Mouse (Mus musculus): ENCODE data around the gene Prr18. TPM values are rescaled to one million over a fixed set of nuclear protein-coding genes. Genes with fewer than 3 reads are reported as not detected.

Prr18 gene
- polyA plus RNA-seq, 1 experiment from 2014 or later = 0.05 TPM

DNA sequence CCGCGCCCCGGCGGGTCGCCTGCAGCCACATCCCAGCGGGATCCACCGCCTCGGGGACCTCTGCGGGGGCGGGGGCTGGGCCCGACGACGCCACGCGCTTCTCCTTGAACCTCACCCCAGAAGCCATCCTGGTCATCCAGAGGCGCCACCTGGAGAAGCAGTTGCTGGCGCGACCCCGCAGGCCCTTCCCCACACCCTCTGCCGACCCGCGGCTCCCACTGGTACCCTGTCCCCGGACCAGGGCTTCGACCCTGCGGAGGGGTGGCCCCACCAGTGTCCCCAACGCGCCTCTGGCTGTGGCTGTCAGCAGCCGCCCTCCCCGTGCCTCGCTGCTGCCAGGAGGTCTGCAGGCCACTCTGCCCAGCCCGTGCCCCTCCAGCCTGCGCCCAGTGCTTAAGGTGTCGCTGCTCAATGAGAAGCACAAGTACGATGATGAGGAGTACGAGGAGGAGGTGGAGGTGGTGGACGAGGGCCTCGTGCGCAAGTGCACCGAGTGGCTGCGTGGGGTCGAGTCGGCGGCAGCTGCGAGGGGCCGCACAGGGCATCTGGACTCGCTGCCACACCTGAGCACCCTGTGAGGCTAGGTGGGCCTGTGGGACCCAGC lies 4.2 kb downstream of the Prr18 start:
- H3K27ac ChIP-seq (replicated peaks) = no peak overlapping the region
- peaks cover 59% of the 10 kb centered on the region for H3K27me3 ChIP-seq
- peak overlapping the region; percentile 56 for H3K4me2 ChIP-seq
- H3K9me3 ChIP-seq (replicated peaks) = no peaks in the 10 kb centered on the region
- H3K9ac ChIP-seq = no peak overlapping the region
- H3K36me3 ChIP-seq (replicated peaks) = no peaks in the 10 kb centered on the region
- peak overlapping the region; percentile 29; the same call in 1 of the 2 replicates for H3K4me3 ChIP-seq (replicated peaks)
- ATAC-seq (ENCODE audit: insufficient read depth) = no peak
- H3K4me1 ChIP-seq (replicated peaks) = peaks cover 8% of the 10 kb centered on the region
- 17% methylated on average over 43 of the region's 46 CpGs for WGBS (ENCODE audit: insufficient replicate concordance)

GRCm38 (mm10) chr17:8342706-8343105 lies 5.4 kb downstream of the Prr18 start:
- no peak for ATAC-seq (ENCODE audit: insufficient read depth)
- no peaks in the 10 kb centered on the region for H3K36me3 ChIP-seq (replicated peaks)
- H3K4me1 ChIP-seq (replicated peaks) = peaks cover 8% of the 10 kb centered on the region
- no peaks in the 10 kb centered on the region for H3K9me3 ChIP-seq (replicated peaks)
- no peak overlapping the region for H3K4me2 ChIP-seq
- H3K9ac ChIP-seq = no peak overlapping the region
- H3K4me3 ChIP-seq (replicated peaks) = no peak overlapping the region
- 12% methylated on average over 5 of the region's 5 CpGs for WGBS (ENCODE audit: insufficient replicate concordance)
- no peak overlapping the region for H3K27ac ChIP-seq (replicated peaks)
- peaks cover 59% of the 10 kb centered on the region for H3K27me3 ChIP-seq

GRCm38 (mm10) chr17:8343416-8343815 lies 6.2 kb downstream of the Prr18 start:
- 69% methylated on average over 6 of the region's 6 CpGs for WGBS (ENCODE audit: insufficient replicate concordance)
- H3K36me3 ChIP-seq (replicated peaks) = no peaks in the 10 kb centered on the region

DNA sequence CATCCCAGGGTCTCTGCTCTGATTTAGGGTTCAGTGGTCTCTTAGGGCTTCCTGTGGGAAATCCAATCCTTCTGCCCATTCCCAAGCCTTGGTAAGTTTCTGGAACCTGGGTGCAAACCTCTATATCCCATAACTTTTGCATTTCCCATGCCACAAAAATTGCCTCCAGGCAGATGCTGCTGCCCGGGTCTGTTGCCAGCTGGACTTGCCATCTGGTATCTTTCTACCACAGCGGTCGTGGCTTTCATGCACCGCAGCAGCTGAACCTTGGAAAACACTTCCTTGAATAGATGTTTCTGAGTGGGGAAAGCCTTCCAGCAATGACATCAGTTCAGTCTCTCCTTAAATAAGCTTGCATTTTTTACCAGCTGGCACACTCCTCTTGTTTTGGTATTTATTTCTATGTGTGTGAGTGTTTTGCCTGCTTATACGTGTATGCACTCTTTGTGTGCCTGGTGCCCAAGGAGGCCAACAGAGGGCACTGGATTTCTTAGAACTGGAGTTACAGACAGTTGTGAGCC lies 10.6 kb downstream of the Prr18 start:
- no peak overlapping the region for H3K4me2 ChIP-seq
- peaks cover 7% of the 10 kb centered on the region; the same call in 1 of the 2 replicates for H3K27me3 ChIP-seq
- no peak overlapping the region for H3K27ac ChIP-seq (replicated peaks)
- no peak overlapping the region for H3K9ac ChIP-seq
- no peaks in the 10 kb centered on the region for H3K4me1 ChIP-seq (replicated peaks)
- WGBS (ENCODE audit: insufficient replicate concordance) = 61% methylated on average over 5 of the region's 5 CpGs
- H3K4me3 ChIP-seq (replicated peaks) = no peak overlapping the region
- H3K36me3 ChIP-seq (replicated peaks) = no peaks in the 10 kb centered on the region
- no peak for ATAC-seq (ENCODE audit: insufficient read depth)
- H3K9me3 ChIP-seq (replicated peaks) = no peaks in the 10 kb centered on the region

More at GRCm38 (mm10) chr17:8343416-8343815, 6.2 kb downstream of the Prr18 start:
- H3K27me3 ChIP-seq = peaks cover 51% of the 10 kb centered on the region
- no peaks in the 10 kb centered on the region for H3K9me3 ChIP-seq (replicated peaks)
- H3K4me3 ChIP-seq (replicated peaks) = no peak overlapping the region
- no peak overlapping the region for H3K9ac ChIP-seq
- no peak overlapping the region for H3K4me2 ChIP-seq
- H3K4me1 ChIP-seq (replicated peaks) = peaks cover 8% of the 10 kb centered on the region
- H3K27ac ChIP-seq (replicated peaks) = no peak overlapping the region
- no peak for ATAC-seq (ENCODE audit: insufficient read depth)

GRCm38 (mm10) chr17:8348941-8349340 lies 11.7 kb downstream of the Prr18 start:
- WGBS (ENCODE audit: insufficient replicate concordance) = 54% methylated on average over 4 of the region's 4 CpGs
- Histone ChIP-seq H3K4me1 (replicated peaks) (no peaks in the 10 kb centered on the region), H3K27ac (replicated peaks) (no peak overlapping the region), H3K4me3 (replicated peaks) (no peak overlapping the region), H3K27me3 (no peaks in the 10 kb centered on the region; the same call in 1 of the 2 replicates), H3K9me3 (replicated peaks) (no peaks in the 10 kb centered on the region), H3K4me2 (no peak overlapping the region), H3K36me3 (replicated peaks) (no peaks in the 10 kb centered on the region), H3K9ac (no peak overlapping the region)
- no peak for ATAC-seq (ENCODE audit: insufficient read depth)

- no peaks in the 10 kb centered on the region for H3K4me1 ChIP-seq (replicated peaks)
- WGBS (ENCODE audit: insufficient replicate concordance) = 60% methylated on average over 7 of the region's 7 CpGs
- ATAC-seq (ENCODE audit: insufficient read depth) = no peak
- H3K27ac ChIP-seq (replicated peaks) = no peak overlapping the region
- no peak overlapping the region for H3K9ac ChIP-seq
- H3K9me3 ChIP-seq (replicated peaks) = no peaks in the 10 kb centered on the region
- no peaks in the 10 kb centered on the region for H3K27me3 ChIP-seq
- no peak overlapping the region for H3K4me3 ChIP-seq (replicated peaks)
- no peak overlapping the region for H3K4me2 ChIP-seq
- H3K36me3 ChIP-seq (replicated peaks) = no peaks in the 10 kb centered on the region
Observed at GRCm38 (mm10) chr17:8351088-8351487, 13.8 kb downstream of the Prr18 start.

GRCm38 (mm10) chr17:8355692-8356091 lies 18.4 kb downstream of the Prr18 start, which contains the start of gene T2:
Gene T2 (plus strand): TSS chr17:8355992.
- Histone ChIP-seq H3K36me3 (replicated peaks) (no peaks in the 10 kb centered on the region), H3K4me3 (replicated peaks) (no peak within 1 kb of the TSS), H3K9me3 (replicated peaks) (no peaks in the 10 kb centered on the region), H3K4me2 (no peak within 1 kb of the TSS), H3K27me3 (no peaks in the 10 kb centered on the region), H3K4me1 (replicated peaks) (no peaks in the 10 kb centered on the region), H3K27ac (replicated peaks) (no peak within 1 kb of the TSS), H3K9ac (no peak within 1 kb of the TSS)
- 56% methylated on average over 6 of the region's 6 CpGs for WGBS (ENCODE audit: insufficient replicate concordance)
- ATAC-seq (ENCODE audit: insufficient read depth) = no peak

DNA sequence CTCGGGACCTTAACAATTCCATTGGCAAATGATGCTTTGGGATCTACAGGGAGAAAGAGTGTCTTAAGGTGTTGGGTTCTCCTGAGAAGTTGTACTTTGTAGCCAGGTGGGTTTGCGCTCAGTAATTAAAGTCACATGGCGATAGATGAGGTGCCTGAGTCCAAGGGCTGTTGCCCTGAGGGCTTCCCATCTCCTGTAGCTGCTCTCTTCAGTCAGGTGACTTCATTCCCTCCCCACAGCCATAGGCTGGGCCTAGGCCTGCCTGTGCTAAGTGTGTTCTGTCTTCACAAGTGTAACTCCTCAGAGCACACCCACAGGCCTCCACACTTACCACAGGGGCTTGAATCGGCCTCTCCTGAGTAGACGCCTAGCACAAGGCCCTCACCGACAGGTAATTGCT lies 20.2 kb downstream of the Prr18 start:
- H3K9ac ChIP-seq = no peak overlapping the region
- H3K27me3 ChIP-seq = peaks cover 7% of the 10 kb centered on the region; the same call in 1 of the 2 replicates
- ATAC-seq (ENCODE audit: insufficient read depth) = no peak
- no peak overlapping the region for H3K4me3 ChIP-seq (replicated peaks)
- H3K4me2 ChIP-seq = no peak overlapping the region
- no peaks in the 10 kb centered on the region for H3K36me3 ChIP-seq (replicated peaks)
- no peaks in the 10 kb centered on the region for H3K9me3 ChIP-seq (replicated peaks)
- no peaks in the 10 kb centered on the region for H3K4me1 ChIP-seq (replicated peaks)
- WGBS (ENCODE audit: insufficient replicate concordance) = 65% methylated on average over 6 of the region's 6 CpGs
- no peak overlapping the region for H3K27ac ChIP-seq (replicated peaks)

- no peak for ATAC-seq (ENCODE audit: insufficient read depth)
- peaks cover 9% of the 10 kb centered on the region; the same call in 1 of the 2 replicates for H3K27me3 ChIP-seq
- H3K36me3 ChIP-seq (replicated peaks) = no peaks in the 10 kb centered on the region
- H3K27ac ChIP-seq (replicated peaks) = no peak overlapping the region
- H3K9ac ChIP-seq = no peak overlapping the region
- H3K4me2 ChIP-seq = no peak overlapping the region
- no peaks in the 10 kb centered on the region for H3K9me3 ChIP-seq (replicated peaks)
- WGBS (ENCODE audit: insufficient replicate concordance) = 67% methylated on average over 5 of the region's 5 CpGs
- no peaks in the 10 kb centered on the region for H3K4me1 ChIP-seq (replicated peaks)
- H3K4me3 ChIP-seq (replicated peaks) = no peak overlapping the region
Observed at GRCm38 (mm10) chr17:8360876-8361275, 23.6 kb downstream of the Prr18 start.

DNA sequence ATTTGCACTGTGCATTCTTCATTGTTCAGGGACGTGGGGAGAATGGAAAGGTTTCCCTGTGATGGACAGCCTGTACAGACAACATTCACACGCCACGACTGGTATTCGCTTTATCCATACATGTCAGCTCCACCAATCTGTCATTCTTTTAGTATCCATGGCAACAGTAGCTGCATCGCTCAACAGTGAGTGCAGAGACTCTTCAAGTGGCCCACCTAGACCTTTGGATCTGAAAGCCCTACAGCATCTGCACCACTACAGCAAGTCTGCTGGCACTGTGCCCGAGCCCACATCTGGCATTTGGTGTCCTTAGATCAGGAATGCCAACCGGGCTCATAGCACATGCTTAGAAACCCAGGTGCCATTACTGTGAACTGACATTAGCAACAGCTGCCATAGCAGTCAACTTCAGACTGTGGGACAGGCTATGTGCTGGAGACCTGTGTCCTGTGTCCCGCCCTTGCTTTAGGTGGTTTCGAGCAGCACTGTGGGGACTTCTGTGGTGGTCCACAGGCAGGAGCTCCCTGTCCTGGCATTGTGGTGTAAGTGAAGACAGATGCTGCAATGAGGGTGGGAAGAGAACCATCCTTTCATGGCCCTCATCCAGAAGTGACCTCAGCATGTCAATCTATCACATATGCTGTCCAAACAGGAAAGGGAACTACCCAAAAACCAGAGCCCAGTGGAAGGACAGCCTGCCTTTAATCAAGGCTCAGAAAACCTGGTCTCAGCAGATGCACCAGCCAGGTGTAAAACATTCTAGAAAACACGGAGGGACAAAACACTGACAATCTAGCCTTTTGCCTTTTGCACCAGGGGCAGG lies 24.2 kb downstream of the Prr18 start:
- ATAC-seq (ENCODE audit: insufficient read depth) = no peak
- H3K4me3 ChIP-seq (replicated peaks) = no peak overlapping the region
- H3K4me2 ChIP-seq = no peak overlapping the region
- 62% methylated on average over 10 of the region's 10 CpGs for WGBS (ENCODE audit: insufficient replicate concordance)
- no peaks in the 10 kb centered on the region for H3K36me3 ChIP-seq (replicated peaks)
- no peak overlapping the region for H3K27ac ChIP-seq (replicated peaks)
- peaks cover 9% of the 10 kb centered on the region; the same call in 1 of the 2 replicates for H3K27me3 ChIP-seq
- H3K9ac ChIP-seq = no peak overlapping the region
- no peaks in the 10 kb centered on the region for H3K9me3 ChIP-seq (replicated peaks)
- no peaks in the 10 kb centered on the region for H3K4me1 ChIP-seq (replicated peaks)

All from liver, embryonic 15.5 days (tissue).